Mouse (Mus musculus) limb, embryonic 11.5 days (tissue): ENCODE results near the gene Gm3448. TPM values are rescaled to one million over a fixed set of nuclear protein-coding genes. Genes with fewer than 3 reads are reported as not detected.
A peak's percentile ranks its signal among the peaks of the same experiment; 100 is the strongest.

Experiments used
- ATAC-seq: fragments of 200-750 bp; cut with Nextera tagmentation; 2 replicates; pipeline ENCODE4 v1.8.0; 2017; ENCODE audit warnings: low read depth; ENCODE audit not compliant: insufficient number of reproducible peaks, low FRiP score, low TSS enrichment
- DNase-seq: peaks from one replicate; pipeline ENCODE4 v3.0.0-alpha.2; 2015; ENCODE audit warnings: low spot score
- H3K27ac ChIP-seq: fragments of 300-500 bp; sonication (generic); replicated peaks from 2 replicates; pipeline ENCODE4 v1.5.1; 2014; ENCODE audit warnings: low read depth, mild to moderate bottlenecking, low read length
- H3K27me3 ChIP-seq: fragments of 300-500 bp; sonication (generic); 2 replicates; pipeline ENCODE4 v1.6.1; 2014; ENCODE audit warnings: mild to moderate bottlenecking, low read length, mixed read lengths; ENCODE audit not compliant: control insufficient read depth, insufficient read depth
- H3K36me3 ChIP-seq: fragments of 300-500 bp; sonication (generic); 2 replicates; pipeline ENCODE4 v1.6.1; 2014; ENCODE audit warnings: mild to moderate bottlenecking, low read length, moderate library complexity, mixed read lengths; ENCODE audit not compliant: control insufficient read depth, insufficient read depth
- H3K4me1 ChIP-seq: fragments of 300-500 bp; sonication (generic); 2 replicates; pipeline ENCODE4 v1.6.1; 2014; ENCODE audit warnings: low read length, mixed read lengths; ENCODE audit not compliant: control insufficient read depth, insufficient read depth
- H3K4me2 ChIP-seq: fragments of 300-500 bp; sonication (generic); 2 replicates; pipeline ENCODE4 v1.6.1; 2014; ENCODE audit warnings: low read depth, mild to moderate bottlenecking, moderate library complexity; ENCODE audit not compliant: severe bottlenecking
- H3K4me3 ChIP-seq: fragments of 300-500 bp; sonication (generic); 2 replicates; pipeline ENCODE4 v1.5.1; 2014; ENCODE audit warnings: low read depth, low read length
- H3K9ac ChIP-seq: fragments of 300-500 bp; sonication (generic); 2 replicates; pipeline ENCODE4 v1.6.1; 2014; ENCODE audit warnings: mild to moderate bottlenecking, low read length
- H3K9me3 ChIP-seq: fragments of 300-500 bp; sonication (generic); 2 replicates; pipeline ENCODE4 v1.6.1; 2016; ENCODE audit warnings: low read length; ENCODE audit not compliant: control insufficient read depth
- WGBS: fragments of 180-500 bp; shearing (Covaris S2); extraction: QIAGEN DNeasy Blood & Tissue Kit; methylation state at CpG from one replicate; pipeline ENCODE4 v1.1.7; 2014; 5-methylcytosine and 5-hydroxymethylcytosine counted together
- polyA plus RNA-seq: library from polyadenylated mRNA; unstranded; fragments of >200 nt; fragmentation: Nextera tagmentation; extraction: Ambion mirVana; gene quantifications from 2 replicates; pipeline ENCODE4 v1.2.1, GENCODE M21; 2014

Gene Gm3448
- polyA plus RNA-seq, 1 experiment from 2014 or later = 3.2 TPM

DNA sequence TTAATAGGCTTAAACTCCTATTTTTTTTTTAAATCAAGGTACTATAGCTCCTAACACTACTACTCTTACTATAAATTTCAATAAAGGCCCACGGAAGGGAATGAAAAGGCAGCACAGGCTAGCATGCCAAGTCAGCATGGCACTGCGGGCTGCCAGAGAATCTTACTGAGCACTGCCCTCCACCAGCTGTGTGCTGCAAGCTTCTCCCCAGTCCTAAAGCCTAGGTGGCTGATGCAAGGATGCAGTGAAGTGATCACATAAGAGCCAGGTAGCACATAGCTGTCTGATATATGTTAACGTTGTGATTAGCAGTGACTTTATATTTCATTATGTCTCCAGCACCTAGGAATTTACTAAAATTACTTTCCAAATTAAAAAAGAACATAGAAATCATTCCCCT lies 81.4 kb downstream of the Gm3448 start:
- no peaks in the 10 kb centered on the region for H3K9me3 ChIP-seq
- H3K27me3 ChIP-seq = no peaks in the 10 kb centered on the region
- peak overlapping the region; percentile 41 for H3K4me2 ChIP-seq
- no peak overlapping the region for H3K27ac ChIP-seq
- peaks cover 3% of the 10 kb centered on the region for H3K36me3 ChIP-seq
- DNase-seq (no peak), ATAC-seq (no peak)
- peaks cover 3% of the 10 kb centered on the region; the same call in 1 of the 2 replicates for H3K4me1 ChIP-seq
- WGBS = 32% methylated on average over 3 of the region's 3 CpGs
- 0 out of 2 replicates have a peak overlapping the region, but pooled peaks have one; percentile 14 for H3K4me3 ChIP-seq
- H3K9ac ChIP-seq = peak overlapping the region; percentile 37; the same call in 1 of the 2 replicates

DNA sequence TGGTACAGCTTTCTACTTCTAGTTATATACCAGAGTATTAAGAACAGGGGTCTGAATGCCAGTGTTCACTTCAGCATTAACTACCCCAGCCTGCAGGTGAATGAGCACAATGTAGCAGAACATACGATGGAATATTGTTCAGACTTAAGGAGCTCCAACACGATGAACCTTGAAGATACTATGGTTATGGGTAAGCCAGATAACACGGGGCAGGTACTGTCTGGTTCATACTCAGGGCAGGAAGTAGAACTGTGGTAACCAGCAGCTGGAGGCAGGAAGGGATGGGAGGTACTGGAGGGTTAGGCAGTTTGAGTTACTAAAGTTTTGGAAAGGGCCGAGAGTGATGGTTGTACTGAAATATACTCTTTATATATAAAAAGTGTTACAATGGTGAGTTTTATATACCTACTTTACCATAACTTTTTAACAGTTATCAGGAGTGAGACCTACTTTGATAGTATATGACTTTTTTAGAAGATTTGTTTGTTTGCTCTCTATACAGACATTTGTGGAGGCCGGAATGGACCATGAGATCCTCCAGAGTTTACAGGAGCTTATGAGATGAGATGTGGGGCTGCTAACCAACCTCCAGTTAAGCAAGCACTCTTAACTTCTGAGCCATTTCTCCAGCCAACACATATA lies 82.5 kb downstream of the Gm3448 start:
- Histone ChIP-seq H3K27ac (no peak overlapping the region), H3K9ac (no peak overlapping the region), H3K9me3 (no peaks in the 10 kb centered on the region), H3K4me3 (no peak overlapping the region), H3K4me1 (peaks cover 3% of the 10 kb centered on the region; the same call in 1 of the 2 replicates), H3K36me3 (peaks cover 3% of the 10 kb centered on the region), H3K4me2 (no peak overlapping the region), H3K27me3 (no peaks in the 10 kb centered on the region)
- DNase-seq (no peak), ATAC-seq (no peak)
- 91% methylated on average over 5 of the region's 5 CpGs for WGBS

DNA sequence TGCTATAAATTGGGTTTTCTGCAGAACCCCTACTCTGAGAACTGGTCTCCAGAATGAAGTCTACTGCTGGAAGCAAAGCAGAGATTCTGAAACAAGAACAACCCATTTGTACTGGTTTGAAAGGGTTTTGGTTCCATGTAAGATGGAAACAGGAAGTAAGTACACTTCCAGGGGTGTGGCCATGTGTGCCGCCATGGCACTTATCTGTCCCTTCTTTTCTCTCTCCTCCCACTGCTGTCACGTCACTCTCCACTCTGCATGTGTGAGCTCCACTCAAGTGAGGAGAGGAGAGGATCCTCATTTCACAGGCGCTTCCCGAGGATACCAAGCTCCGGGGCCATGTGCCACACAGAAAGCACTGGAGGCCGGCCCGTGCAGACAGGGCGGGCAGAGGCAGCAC lies 87.9 kb downstream of the Gm3448 start:
- ATAC-seq (no peak), DNase-seq (no peak)
- Histone ChIP-seq H3K4me1 (no peaks in the 10 kb centered on the region), H3K9ac (no peak overlapping the region), H3K27me3 (no peaks in the 10 kb centered on the region), H3K4me2 (no peak overlapping the region), H3K4me3 (no peak overlapping the region), H3K36me3 (peaks cover 11% of the 10 kb centered on the region; the same call in 1 of the 2 replicates), H3K27ac (no peak overlapping the region), H3K9me3 (no peaks in the 10 kb centered on the region)
- WGBS = 92% methylated on average over 8 of the region's 8 CpGs

DNA sequence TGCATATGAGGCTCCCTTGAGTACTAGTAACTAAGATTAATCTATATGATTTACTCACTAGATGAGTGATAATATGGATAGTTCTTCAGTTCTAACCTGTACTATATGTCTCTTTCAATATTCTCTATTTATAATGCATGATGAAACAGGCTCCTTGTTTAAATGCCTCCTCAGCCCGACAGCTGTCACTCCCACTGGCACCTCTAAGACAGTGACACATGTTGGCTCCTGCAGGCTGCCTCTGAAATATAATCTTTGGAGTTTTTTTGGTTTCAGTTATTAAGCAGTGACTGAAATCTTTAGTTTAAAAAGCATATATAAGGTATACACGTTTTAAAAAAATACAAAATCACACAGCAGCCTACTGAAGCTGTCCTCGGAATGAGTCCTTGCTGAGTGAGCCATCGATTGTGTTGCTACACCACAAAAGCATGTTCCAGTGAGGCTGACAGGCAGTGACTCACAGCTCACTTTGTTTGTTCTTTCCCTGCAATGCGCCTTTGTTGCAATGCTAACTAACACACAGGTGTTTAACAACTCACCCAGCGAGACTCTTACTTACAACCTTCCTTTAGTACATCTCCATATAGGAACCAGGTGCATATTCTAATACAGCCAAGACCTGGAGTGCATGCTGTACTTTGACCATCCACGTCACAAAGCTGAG lies 92.0 kb downstream of the Gm3448 start:
- H3K27me3 ChIP-seq = no peaks in the 10 kb centered on the region
- no peaks in the 10 kb centered on the region for H3K4me1 ChIP-seq
- no peak overlapping the region for H3K4me2 ChIP-seq
- H3K9ac ChIP-seq = no peak overlapping the region
- no peaks in the 10 kb centered on the region for H3K9me3 ChIP-seq
- ATAC-seq (no peak), DNase-seq (no peak)
- H3K4me3 ChIP-seq = no peak overlapping the region
- WGBS = 85% methylated on average over 7 of the region's 7 CpGs
- H3K36me3 ChIP-seq = peaks cover 14% of the 10 kb centered on the region; the same call in 1 of the 2 replicates
- no peak overlapping the region for H3K27ac ChIP-seq

Other genes with a start within 250 kb of the Gm3448 start
- 3.9 and 4.4 TPM in 2 replicates for gene Wdr27, start 98.4 kb downstream of the Gm3448 start, polyA plus RNA-seq
- gene 1600012H06Rik, start 98.4 kb downstream of the Gm3448 start, polyA plus RNA-seq = 24.1 and 28.8 TPM in 2 replicates
- gene Phf10, start 80.3 kb downstream of the Gm3448 start, polyA plus RNA-seq = 39.9 and 44.8 TPM in 2 replicates
- gene 9030025P20Rik, start 63.1 kb downstream of the Gm3448 start, polyA plus RNA-seq = 8.6 and 9.1 TPM in 2 replicates
- 0.23 TPM in 1 of 2 replicates, not detected in the other for gene Gm3417, start 62.7 kb downstream of the Gm3448 start, polyA plus RNA-seq
- gene Gm3435, start 31.4 kb downstream of the Gm3448 start, polyA plus RNA-seq = 5.5 and 6.2 TPM in 2 replicates
- 68.3 and 74.3 TPM in 2 replicates for gene Ermard, start 329 bp downstream of the Gm3448 start, polyA plus RNA-seq
- gene Tcte3, start within 50 bp of the Gm3448 start, polyA plus RNA-seq = 0.47 TPM in 1 of 2 replicates, not detected in the other